Mouse (Mus musculus): Measurements from ENCODE around the gene Det1.

Gene Det1

GRCm38 (mm10) chr7:78782639-78783581, 64.2 kb downstream of the Det1 start, which contains the start of the genes Mrps11 and Mrpl46:
TSS of gene Mrps11 (plus strand) at chr7:78783119.
TSS of gene Mrpl46 (minus strand) at chr7:78783531.
- peak; percentile 93 for DNase-seq (ENCODE audit: low spot score)

- no peak for DNase-seq (ENCODE audit: low spot score)
Observed at GRCm38 (mm10) chr7:78778741-78779140, 68.3 kb downstream of the Det1 start.
